Mouse (Mus musculus): Measurements from ENCODE around the gene Krt19.

DNA sequence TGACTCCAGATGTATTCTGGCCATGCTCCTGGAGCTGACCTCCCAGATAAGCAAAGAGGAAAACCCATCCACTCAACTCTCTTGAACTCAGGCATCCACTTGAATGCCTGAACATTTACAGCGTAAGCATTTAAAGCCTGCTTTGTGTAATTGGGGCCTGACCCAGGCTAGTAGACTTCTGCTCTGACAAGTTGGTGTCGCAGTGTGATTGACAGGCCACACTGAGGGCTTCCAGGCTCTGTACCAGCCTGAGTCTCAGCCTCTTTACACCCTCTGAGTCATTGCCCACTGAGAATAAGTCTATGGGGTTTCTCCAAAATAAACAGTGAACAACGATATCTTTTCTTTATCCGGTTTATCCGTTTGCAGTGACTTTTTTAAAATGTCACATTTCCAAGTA, 28.1 kb downstream of the Krt19 start:
- TF ChIP-seq CTCF (conservative IDR thresholded peaks at IDR 0.05; ENCODE audit: low read length) = no peak
- TF ChIP-seq NANOG (IDR thresholded peaks at IDR 0.05; ENCODE audit: borderline replicate concordance, low read length) = no peak
